Mouse (Mus musculus) ES-E14 (cell line): ENCODE measurements around the gene Krt15.

Source experiments
- ZC3H11A ChIP-seq: IDR thresholded peaks from 2 replicates; pipeline ENCODE4 v1.6.1; 2012; ENCODE audit warnings: low read depth, mild to moderate bottlenecking, inconsistent platforms, low read length, borderline replicate concordance
- ZNF384 ChIP-seq: IDR thresholded peaks from 2 replicates; pipeline ENCODE4 v1.6.1; 2012; ENCODE audit warnings: low read depth, low read length, inconsistent platforms

DNA sequence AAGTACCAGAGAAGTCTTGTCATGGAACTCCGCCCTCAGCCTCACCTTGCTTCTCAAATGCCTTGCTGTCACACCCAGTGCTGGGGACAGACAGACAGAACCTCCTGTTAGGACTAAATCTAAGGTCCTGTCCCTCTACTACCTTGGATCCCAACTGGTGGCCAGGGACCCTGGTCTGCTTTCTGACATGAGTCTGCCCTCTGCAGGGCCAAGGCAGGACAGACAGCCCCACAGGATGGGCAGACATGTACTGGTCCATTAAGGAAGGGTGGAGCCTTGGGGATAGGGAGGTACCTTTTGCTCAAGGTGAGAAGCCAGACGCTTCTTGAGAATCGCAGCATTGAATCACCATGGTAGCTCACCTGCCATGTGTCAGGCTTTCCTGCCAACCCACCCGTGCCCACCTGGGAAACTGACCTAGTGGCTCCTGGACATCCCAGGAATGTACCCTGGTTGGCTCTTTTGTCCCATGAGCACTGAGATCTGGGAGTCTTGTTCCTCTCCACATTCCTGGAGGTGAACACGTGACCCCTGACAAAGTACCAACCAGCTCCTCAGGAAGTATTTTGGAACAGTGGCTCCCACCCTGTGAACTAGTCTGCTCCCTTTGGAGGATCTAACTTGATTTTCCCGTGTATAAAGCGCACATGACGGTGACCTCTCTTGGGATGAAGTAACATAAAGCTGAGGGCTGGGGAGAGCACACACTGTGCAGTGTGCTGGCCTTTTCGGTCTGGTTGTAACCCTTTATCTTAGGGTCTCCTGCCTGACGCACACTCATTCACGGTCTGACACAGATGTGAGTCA lies 22.6 kb downstream of the Krt15 start:
- TF ChIP-seq ZC3H11A (no peak), ZNF384 (no peak)
